Mouse (Mus musculus): ENCODE data around the gene Pcnt. TPM values are rescaled to one million over a fixed set of nuclear protein-coding genes. Genes with fewer than 3 reads are reported as not detected.

Pcnt gene
- total and polyA plus RNA-seq, 2 experiments: 5.1 to 6.1 TPM

DNA sequence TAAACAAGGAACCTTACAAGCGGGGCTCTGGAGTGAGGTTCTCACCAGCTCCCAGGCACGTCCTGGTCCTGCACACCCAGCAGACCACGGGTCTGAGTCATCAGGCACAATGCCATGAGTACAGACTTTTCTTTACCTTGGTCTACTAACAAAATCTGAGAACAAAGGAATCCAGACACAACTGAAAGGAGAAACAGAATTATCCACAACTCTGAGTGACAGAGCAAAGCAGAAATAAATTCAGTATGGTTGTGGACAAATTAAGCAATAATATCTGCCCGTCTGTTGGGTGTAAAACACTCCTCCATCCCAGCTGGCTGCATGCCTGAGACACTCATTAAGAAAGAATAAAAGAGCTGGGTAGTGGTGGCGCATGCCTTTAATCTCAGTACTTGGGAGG lies 84.1 kb downstream of the Pcnt start:
- Histone ChIP-seq H3K9ac (ENCODE audit: low read depth, low read length) (no peak overlapping the region), H3K36me3 (ENCODE audit: control insufficient read depth, insufficient read depth, low read length) (peaks cover 8% of the 10 kb centered on the region; the same call in 1 of the 2 replicates), H3K27ac (replicated peaks; ENCODE audit: insufficient read depth, low read depth, low read length) (no peak overlapping the region), H3K79me2 (ENCODE audit: control insufficient read depth, insufficient read depth, low read length) (no peaks in the 10 kb centered on the region), H3K4me3 (ENCODE audit: insufficient read depth, low read depth, low read length) (no peak overlapping the region), H3K4me1 (ENCODE audit: control insufficient read depth, insufficient read depth, low read length) (no peaks in the 10 kb centered on the region), H3K27me3 (ENCODE audit: control insufficient read depth, insufficient read depth, low read length) (no peaks in the 10 kb centered on the region)
- TF ChIP-seq CTCF (IDR thresholded peaks at IDR 0.05; ENCODE audit: low read depth, low read length) (no peak), POLR2A (IDR thresholded peaks at IDR 0.05; ENCODE audit: extremely low read depth, insufficient read depth, low read length) (no peak)
- WGBS: 79% methylated on average over 5 of the region's 5 CpGs
- no peak for DNase-seq (ENCODE audit: extremely low read depth, low read depth, low spot score)

DNA sequence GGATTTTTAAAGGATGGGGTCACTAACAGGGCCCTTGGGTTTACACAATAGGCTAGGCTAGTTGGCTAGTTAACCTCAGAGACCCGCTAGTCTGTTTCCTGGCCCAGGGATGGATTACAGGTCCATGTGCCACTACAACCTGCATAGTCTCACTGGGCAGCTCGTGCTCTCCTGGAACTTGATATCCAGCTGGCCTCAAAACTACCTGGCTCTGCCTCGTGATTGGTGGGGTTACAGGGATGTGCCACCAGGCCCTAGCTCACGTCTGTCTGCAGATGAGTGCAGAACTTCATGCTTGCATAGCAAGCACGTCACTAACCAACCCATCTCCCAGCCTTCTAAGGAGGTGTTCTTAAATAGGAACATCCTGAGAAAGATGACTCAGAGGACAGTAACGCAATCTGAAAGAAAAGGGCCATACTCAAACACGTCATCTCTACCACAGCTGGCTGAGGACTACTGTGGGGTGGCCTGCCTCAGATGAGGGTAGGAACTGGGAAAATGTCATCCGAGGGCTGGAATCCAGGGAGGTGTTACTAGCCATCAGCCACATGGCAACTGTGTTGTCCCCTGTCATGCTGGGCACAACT lies 85.2 kb downstream of the Pcnt start:
- Histone ChIP-seq H3K4me1 (ENCODE audit: control insufficient read depth, insufficient read depth, low read length) (no peaks in the 10 kb centered on the region), H3K27me3 (ENCODE audit: control insufficient read depth, insufficient read depth, low read length) (no peaks in the 10 kb centered on the region), H3K4me3 (ENCODE audit: insufficient read depth, low read depth, low read length) (no peak overlapping the region), H3K36me3 (ENCODE audit: control insufficient read depth, insufficient read depth, low read length) (peaks cover 14% of the 10 kb centered on the region), H3K9ac (ENCODE audit: low read depth, low read length) (no peak overlapping the region), H3K27ac (replicated peaks; ENCODE audit: insufficient read depth, low read depth, low read length) (no peak overlapping the region), H3K79me2 (ENCODE audit: control insufficient read depth, insufficient read depth, low read length) (no peaks in the 10 kb centered on the region)
- no peak for TF ChIP-seq CTCF (IDR thresholded peaks at IDR 0.05; ENCODE audit: low read depth, low read length)
- no peak for TF ChIP-seq POLR2A (IDR thresholded peaks at IDR 0.05; ENCODE audit: extremely low read depth, insufficient read depth, low read length)
- DNase-seq (ENCODE audit: extremely low read depth, low read depth, low spot score): no peak
- WGBS: 96% methylated on average over 8 of the region's 8 CpGs

DNA sequence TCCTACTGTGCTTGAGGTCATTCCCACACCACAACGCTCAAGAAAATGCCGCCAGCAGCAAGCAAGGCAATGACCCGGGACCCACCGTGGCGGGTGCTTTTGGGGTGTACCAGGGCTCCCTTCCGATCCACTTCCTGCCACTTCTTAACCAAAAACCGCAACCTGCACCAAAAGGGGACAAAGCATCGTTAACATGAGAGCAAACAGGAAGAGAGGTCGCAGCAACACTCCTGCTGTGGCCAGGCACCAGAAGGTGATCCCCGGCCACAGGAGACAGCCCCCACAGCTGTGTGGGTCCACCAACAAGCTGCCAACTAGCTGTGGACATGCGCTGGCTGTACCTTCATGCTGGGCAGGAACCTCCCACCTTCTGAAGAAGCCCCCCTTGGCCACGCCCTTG lies 87.6 kb downstream of the Pcnt start:
- no peaks in the 10 kb centered on the region for H3K79me2 ChIP-seq (ENCODE audit: control insufficient read depth, insufficient read depth, low read length)
- H3K27ac ChIP-seq (replicated peaks; ENCODE audit: insufficient read depth, low read depth, low read length): no peak overlapping the region
- DNase-seq (ENCODE audit: extremely low read depth, low read depth, low spot score): no peak
- peaks cover 17% of the 10 kb centered on the region for H3K36me3 ChIP-seq (ENCODE audit: control insufficient read depth, insufficient read depth, low read length)
- no peaks in the 10 kb centered on the region for H3K4me1 ChIP-seq (ENCODE audit: control insufficient read depth, insufficient read depth, low read length)
- no peak overlapping the region for H3K9ac ChIP-seq (ENCODE audit: low read depth, low read length)
- TF ChIP-seq POLR2A (IDR thresholded peaks at IDR 0.05; ENCODE audit: extremely low read depth, insufficient read depth, low read length) (no peak), CTCF (IDR thresholded peaks at IDR 0.05; ENCODE audit: low read depth, low read length) (no peak)
- H3K27me3 ChIP-seq (ENCODE audit: control insufficient read depth, insufficient read depth, low read length): no peaks in the 10 kb centered on the region
- no peak overlapping the region for H3K4me3 ChIP-seq (ENCODE audit: insufficient read depth, low read depth, low read length)
- WGBS: 92% methylated on average over 12 of the region's 12 CpGs

DNA sequence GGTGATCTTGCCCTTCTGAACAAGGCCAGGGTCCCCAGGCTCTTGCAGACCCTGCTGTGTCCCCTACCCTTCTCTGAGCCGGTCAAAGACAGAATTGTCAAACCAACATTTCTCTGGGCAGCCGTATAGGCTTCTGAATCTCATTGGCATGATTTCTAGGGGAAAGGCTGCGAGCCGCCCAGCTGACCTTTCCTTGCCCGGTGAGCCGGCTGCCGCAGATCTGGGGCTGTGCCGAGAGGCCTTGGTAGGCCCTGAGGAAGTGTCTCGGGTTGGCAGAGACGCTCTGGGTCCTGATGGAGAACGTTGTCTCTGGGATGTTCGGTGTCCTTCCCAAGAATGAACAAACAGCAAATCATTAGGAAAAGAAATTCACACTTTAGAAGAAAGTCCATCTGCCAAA lies 88.6 kb downstream of the Pcnt start:
- Histone ChIP-seq H3K27me3 (ENCODE audit: control insufficient read depth, insufficient read depth, low read length) (no peaks in the 10 kb centered on the region), H3K79me2 (ENCODE audit: control insufficient read depth, insufficient read depth, low read length) (no peaks in the 10 kb centered on the region), H3K27ac (replicated peaks; ENCODE audit: insufficient read depth, low read depth, low read length) (no peak overlapping the region), H3K36me3 (ENCODE audit: control insufficient read depth, insufficient read depth, low read length) (peaks cover 17% of the 10 kb centered on the region), H3K4me3 (ENCODE audit: insufficient read depth, low read depth, low read length) (no peak overlapping the region), H3K4me1 (ENCODE audit: control insufficient read depth, insufficient read depth, low read length) (no peaks in the 10 kb centered on the region), H3K9ac (ENCODE audit: low read depth, low read length) (no peak overlapping the region)
- DNase-seq (ENCODE audit: extremely low read depth, low read depth, low spot score): no peak
- TF ChIP-seq POLR2A (IDR thresholded peaks at IDR 0.05; ENCODE audit: extremely low read depth, insufficient read depth, low read length) (no peak), CTCF (IDR thresholded peaks at IDR 0.05; ENCODE audit: low read depth, low read length) (no peak)
- 96% methylated on average over 12 of the region's 12 CpGs for WGBS

DNA sequence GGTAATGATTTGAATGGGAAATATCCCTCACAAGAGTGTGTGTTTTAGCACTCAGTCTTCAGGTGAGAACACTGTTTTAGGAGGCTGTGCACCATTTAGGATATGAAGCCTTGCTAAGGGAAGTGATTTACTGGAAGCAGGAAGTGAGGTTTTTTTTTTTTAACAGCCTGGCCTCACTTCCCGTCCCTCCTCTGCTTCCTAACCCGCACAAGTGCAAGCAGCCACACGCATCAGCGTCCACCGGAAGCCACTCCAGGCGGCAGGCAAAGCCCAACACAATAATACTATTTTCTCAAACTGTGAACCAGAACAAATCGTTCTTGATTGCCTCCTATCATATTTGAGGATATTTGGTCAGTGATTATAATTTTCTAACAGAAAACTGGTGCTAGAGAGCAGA lies 90.6 kb downstream of the Pcnt start:
- DNase-seq (ENCODE audit: extremely low read depth, low read depth, low spot score): no peak
- WGBS: 75% methylated on average over 7 of the region's 7 CpGs
- no peaks in the 10 kb centered on the region for H3K4me1 ChIP-seq (ENCODE audit: control insufficient read depth, insufficient read depth, low read length)
- no peak overlapping the region for H3K27ac ChIP-seq (replicated peaks; ENCODE audit: insufficient read depth, low read depth, low read length)
- TF ChIP-seq CTCF (IDR thresholded peaks at IDR 0.05; ENCODE audit: low read depth, low read length) (no peak), POLR2A (IDR thresholded peaks at IDR 0.05; ENCODE audit: extremely low read depth, insufficient read depth, low read length) (no peak)
- H3K36me3 ChIP-seq (ENCODE audit: control insufficient read depth, insufficient read depth, low read length): peaks cover 17% of the 10 kb centered on the region
- no peak overlapping the region for H3K9ac ChIP-seq (ENCODE audit: low read depth, low read length)
- no peaks in the 10 kb centered on the region for H3K79me2 ChIP-seq (ENCODE audit: control insufficient read depth, insufficient read depth, low read length)
- no peak overlapping the region for H3K4me3 ChIP-seq (ENCODE audit: insufficient read depth, low read depth, low read length)
- no peaks in the 10 kb centered on the region for H3K27me3 ChIP-seq (ENCODE audit: control insufficient read depth, insufficient read depth, low read length)

DNA sequence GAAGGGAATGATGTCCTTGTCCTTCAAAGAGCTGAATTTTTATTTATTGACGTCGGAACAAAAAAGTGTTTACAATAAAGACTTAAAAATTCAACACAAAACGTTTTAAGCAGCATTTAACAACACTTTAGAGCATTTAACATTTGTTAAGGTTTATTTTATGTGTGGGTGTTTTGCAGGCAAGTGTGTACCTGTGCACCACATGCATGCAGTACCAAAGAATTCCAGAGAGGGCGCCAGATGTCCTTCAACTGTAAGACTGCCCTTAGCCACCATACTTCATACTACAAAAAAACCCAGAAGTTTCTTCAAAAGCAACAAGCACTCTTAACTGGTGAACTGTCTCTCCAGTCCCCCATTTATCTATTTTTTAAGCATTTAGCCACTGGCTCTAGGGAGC lies 96.0 kb downstream of the Pcnt start:
- WGBS: 10% methylated on average over 4 of the region's 4 CpGs
- TF ChIP-seq POLR2A (IDR thresholded peaks at IDR 0.05; ENCODE audit: extremely low read depth, insufficient read depth, low read length) (no peak), CTCF (IDR thresholded peaks at IDR 0.05; ENCODE audit: low read depth, low read length) (peak; percentile 24; the same call in 1 of the 2 replicates)
- Histone ChIP-seq H3K79me2 (ENCODE audit: control insufficient read depth, insufficient read depth, low read length) (no peaks in the 10 kb centered on the region), H3K4me1 (ENCODE audit: control insufficient read depth, insufficient read depth, low read length) (peaks cover 3% of the 10 kb centered on the region; the same call in 1 of the 2 replicates), H3K4me3 (ENCODE audit: insufficient read depth, low read depth, low read length) (no peak overlapping the region), H3K27ac (replicated peaks; ENCODE audit: insufficient read depth, low read depth, low read length) (no peak overlapping the region), H3K9ac (ENCODE audit: low read depth, low read length) (no peak overlapping the region), H3K27me3 (ENCODE audit: control insufficient read depth, insufficient read depth, low read length) (no peaks in the 10 kb centered on the region), H3K36me3 (ENCODE audit: control insufficient read depth, insufficient read depth, low read length) (peaks cover 2% of the 10 kb centered on the region; the same call in 1 of the 2 replicates)
- peak; percentile 30 for DNase-seq (ENCODE audit: extremely low read depth, low read depth, low spot score)

Measured in liver, adult 2 months (tissue).